Mouse (Mus musculus) hindbrain, postnatal 0 days (tissue): Measurements from ENCODE around the gene Dhx38. TPM values are rescaled to one million over a fixed set of nuclear protein-coding genes. Genes with fewer than 3 reads are reported as not detected.

ENCODE experiments used
- ATAC-seq: fragments of 200-750 bp; cut with Nextera tagmentation; 2 replicates; pipeline ENCODE4 v1.8.0; 2017; ENCODE audit warnings: mild to moderate bottlenecking, moderate TSS enrichment, moderate library complexity
- DNase-seq: peaks from one replicate; pipeline ENCODE4 v3.0.0-alpha.2; 2015; ENCODE audit warnings: low spot score
- H3K27ac ChIP-seq: fragments of 300-500 bp; sonication (generic); 2 replicates; pipeline ENCODE4 v1.5.1; 2014; ENCODE audit warnings: mild to moderate bottlenecking
- H3K27me3 ChIP-seq: fragments of 300-500 bp; sonication (generic); 2 replicates; pipeline ENCODE4 v1.6.1; 2014; ENCODE audit warnings: low read length, mixed read lengths; ENCODE audit not compliant: insufficient read depth
- H3K36me3 ChIP-seq: fragments of 300-500 bp; sonication (generic); 2 replicates; pipeline ENCODE4 v1.6.1; 2014; ENCODE audit warnings: low read length, mixed read lengths; ENCODE audit not compliant: insufficient read depth
- H3K4me1 ChIP-seq: fragments of 300-500 bp; sonication (generic); 2 replicates; pipeline ENCODE4 v1.6.1; 2014; ENCODE audit warnings: antibody characterized with exemption, low read length, mixed read lengths; ENCODE audit not compliant: insufficient read depth
- H3K4me2 ChIP-seq: fragments of 300-500 bp; sonication (generic); 2 replicates; pipeline ENCODE4 v1.6.1; 2014; ENCODE audit warnings: low read depth, mild to moderate bottlenecking, low read length, moderate library complexity, mixed read lengths
- H3K4me3 ChIP-seq: fragments of 300-500 bp; sonication (generic); 2 replicates; pipeline ENCODE4 v1.5.1; 2014; ENCODE audit warnings: low read length
- H3K9ac ChIP-seq: fragments of 300-500 bp; sonication (generic); replicated peaks from 2 replicates; pipeline ENCODE4 v1.6.1; 2014; ENCODE audit warnings: mild to moderate bottlenecking, low read length, moderate library complexity, mixed read lengths
- H3K9me3 ChIP-seq: fragments of 300-500 bp; sonication (generic); 2 replicates; pipeline ENCODE4 v1.6.1; 2016; ENCODE audit warnings: low read length, mixed read lengths
- CTCF ChIP-seq: IDR thresholded peaks from 2 replicates; pipeline ENCODE4 v1.5.1; 2016; ENCODE audit warnings: antibody characterized with exemption, control low read depth, low read depth
- WGBS: fragments of 180-500 bp; shearing (Covaris S2); extraction: QIAGEN DNeasy Blood & Tissue Kit; methylation state at CpG from one replicate; pipeline ENCODE4 v1.1.7; 2014; 5-methylcytosine and 5-hydroxymethylcytosine counted together
- polyA plus RNA-seq: library from polyadenylated mRNA; unstranded; fragments of >200 nt; fragmentation: Nextera tagmentation; extraction: Ambion mirVana; gene quantifications from 2 replicates; pipeline ENCODE4 v1.2.1, GENCODE M21; 2015
- total RNA-seq: library from RNA; depleted of rRNA; stranded (reverse); fragments of >200 nt; gene quantifications from 2 replicates; pipeline ENCODE4 v1.2.3, GENCODE M21; 2014; rRNA removed

Gene Dhx38
- total RNA-seq (20.5 and 24.2 TPM in 2 replicates), polyA plus RNA-seq (11.9 and 13.7 TPM in 2 replicates)

DNA sequence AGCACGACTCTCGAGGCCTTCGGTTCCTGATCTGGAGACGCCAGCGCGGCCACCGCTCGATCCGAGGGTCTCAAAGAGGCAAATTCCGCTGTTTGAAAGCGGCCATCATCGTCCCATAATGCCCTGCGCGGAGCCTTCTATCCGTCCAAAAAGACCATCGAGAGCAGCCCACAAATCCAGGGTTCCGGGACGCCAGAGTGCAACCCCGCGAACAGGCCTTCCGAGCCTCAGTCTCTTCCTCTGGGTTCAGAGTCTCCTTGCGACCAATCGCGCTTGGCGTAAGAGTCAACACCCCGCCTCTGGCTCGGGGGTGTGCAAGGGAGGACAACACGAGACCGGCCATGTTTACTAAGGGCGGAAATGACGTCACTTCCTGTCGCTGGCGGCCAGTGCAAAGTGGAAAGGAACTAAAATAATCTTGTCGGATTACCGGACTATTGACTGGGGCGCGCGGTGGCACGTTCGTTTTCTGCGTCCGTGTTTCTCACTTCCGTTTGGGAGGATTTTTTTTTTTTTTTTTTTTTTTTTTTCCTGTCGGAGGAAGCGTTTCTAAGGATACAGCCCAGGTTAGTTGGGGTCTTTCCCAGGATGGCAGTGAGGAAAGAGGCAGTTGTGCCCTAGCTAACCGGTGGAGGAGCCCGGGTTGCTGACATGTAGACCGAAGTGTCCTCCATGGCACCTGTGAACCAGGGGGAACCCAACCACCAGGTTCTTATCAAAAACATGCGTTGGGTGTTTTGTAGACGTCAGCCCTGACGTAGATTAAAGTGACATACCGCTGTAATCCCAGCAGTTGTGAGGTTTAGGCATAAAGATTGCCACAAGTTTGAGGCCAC, at the start of gene Dhx38, which contains the start of gene Txnl4b:
Gene Dhx38, minus strand, starts transcription at position 364 of the 836 bp plus-strand sequence.
Gene Txnl4b, plus strand, starts transcription at position 395 of the 836 bp plus-strand sequence.
- no peak for TF ChIP-seq CTCF
- DNase-seq, result peak; percentile 100
- Histone ChIP-seq H3K4me3 (peak within 1 kb of the TSS; percentile 91), H3K27ac (peak within 1 kb of the TSS; percentile 91), H3K4me1 (no peaks in the 10 kb centered on the region), H3K4me2 (peak within 1 kb of the TSS; percentile 93), H3K27me3 (no peaks in the 10 kb centered on the region), H3K9ac (peak within 1 kb of the TSS; percentile 92), H3K9me3 (no peaks in the 10 kb centered on the region), H3K36me3 (peaks cover 19% of the 10 kb centered on the region)
- ATAC-seq, result peak; percentile 100
- WGBS, result under 1% methylated on average over 52 of the region's 52 CpGs

DNA sequence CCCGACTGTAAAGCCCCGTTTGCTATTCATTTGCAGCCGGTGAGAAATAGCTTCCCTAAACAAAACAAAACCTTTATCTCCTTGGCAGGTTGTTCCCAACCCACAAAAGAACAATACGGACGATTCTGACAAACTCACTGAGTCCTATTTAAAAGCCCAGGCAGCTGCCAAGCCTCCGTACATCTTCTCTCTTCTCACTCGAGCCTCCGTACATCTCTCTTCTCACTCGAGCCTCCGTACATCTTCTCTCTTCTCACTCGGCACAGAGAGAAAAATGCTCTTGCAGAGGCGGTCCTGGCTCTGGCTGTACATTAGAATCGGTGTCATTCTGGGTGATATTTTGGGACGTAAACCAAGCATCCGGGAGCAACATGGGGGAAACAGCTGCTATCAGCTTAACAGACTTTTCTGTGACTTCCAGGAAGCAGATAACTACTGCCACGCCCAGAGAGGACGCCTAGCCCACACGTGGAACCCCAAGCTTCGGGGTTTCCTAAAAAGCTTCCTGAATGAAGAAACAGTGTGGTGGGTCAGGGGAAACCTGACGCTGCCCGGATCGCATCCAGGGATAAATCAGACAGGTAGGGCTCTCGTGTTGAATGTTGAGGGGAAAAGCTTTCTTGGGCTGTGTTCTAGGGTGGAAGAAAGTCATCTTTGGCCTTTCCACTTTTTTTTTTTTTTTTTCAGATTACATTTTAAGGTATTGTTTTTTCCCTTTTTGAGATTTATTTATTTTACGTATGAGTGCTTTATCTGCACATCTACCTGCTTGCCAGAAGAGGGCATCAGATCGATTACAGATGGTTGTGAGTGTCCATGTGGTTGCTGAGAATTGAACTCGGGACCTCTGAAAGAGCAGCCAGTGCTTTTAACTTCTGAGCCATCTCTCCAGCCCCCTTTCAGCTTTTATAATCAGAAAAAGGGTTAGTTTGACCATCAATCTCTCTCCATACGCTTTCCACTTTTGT, 48.9 kb upstream of the Dhx38 start, which contains the start of gene Pkd1l3:
Gene Pkd1l3, plus strand, starts transcription at position 275 of the 968 bp plus-strand sequence.
- Histone ChIP-seq H3K27ac (no peak within 1 kb of the TSS), H3K4me2 (peak within 1 kb of the TSS; percentile 0; the same call in 1 of the 2 replicates), H3K9me3 (no peaks in the 10 kb centered on the region), H3K27me3 (no peaks in the 10 kb centered on the region), H3K4me3 (no peak within 1 kb of the TSS), H3K4me1 (no peaks in the 10 kb centered on the region), H3K36me3 (no peaks in the 10 kb centered on the region), H3K9ac (no peak within 1 kb of the TSS)
- TF ChIP-seq CTCF, result peak; percentile 14; the same call in 1 of the 2 replicates
- 57% methylated on average over 27 of the region's 27 CpGs for WGBS
- DNase-seq (no peak), ATAC-seq (no peak)

DNA sequence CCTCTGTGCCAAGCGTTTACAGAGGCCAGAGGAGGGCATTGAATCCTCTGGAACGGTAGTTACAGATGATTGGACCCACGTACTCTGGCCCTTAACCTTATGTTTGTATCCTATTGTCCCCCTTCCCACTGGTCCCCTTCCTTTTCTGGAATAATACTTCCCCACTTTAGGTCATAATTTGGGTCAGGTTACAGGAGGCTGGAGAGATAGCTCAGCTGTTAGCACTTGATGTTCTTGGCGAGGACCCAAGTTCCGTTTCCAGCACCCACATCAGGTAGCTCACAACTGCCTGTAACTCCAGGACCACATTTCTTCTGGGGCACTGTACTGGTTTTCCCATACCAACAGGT, 43.5 kb upstream of the Dhx38 start:
- WGBS, result 19% methylated on average over 5 of the region's 5 CpGs
- H3K4me3 ChIP-seq, result peak overlapping the region; percentile 63
- peak overlapping the region; percentile 71; the same call in 1 of the 2 replicates for H3K9ac ChIP-seq
- no peak for TF ChIP-seq CTCF
- DNase-seq (no peak), ATAC-seq (no peak)
- H3K9me3 ChIP-seq, result no peaks in the 10 kb centered on the region
- H3K4me2 ChIP-seq, result peak overlapping the region; percentile 96
- no peaks in the 10 kb centered on the region for H3K27me3 ChIP-seq
- peaks cover under 1% of the 10 kb centered on the region; the same call in 1 of the 2 replicates for H3K36me3 ChIP-seq
- peak overlapping the region; percentile 98 for H3K27ac ChIP-seq
- peaks cover 10% of the 10 kb centered on the region; the same call in 1 of the 2 replicates for H3K4me1 ChIP-seq

DNA sequence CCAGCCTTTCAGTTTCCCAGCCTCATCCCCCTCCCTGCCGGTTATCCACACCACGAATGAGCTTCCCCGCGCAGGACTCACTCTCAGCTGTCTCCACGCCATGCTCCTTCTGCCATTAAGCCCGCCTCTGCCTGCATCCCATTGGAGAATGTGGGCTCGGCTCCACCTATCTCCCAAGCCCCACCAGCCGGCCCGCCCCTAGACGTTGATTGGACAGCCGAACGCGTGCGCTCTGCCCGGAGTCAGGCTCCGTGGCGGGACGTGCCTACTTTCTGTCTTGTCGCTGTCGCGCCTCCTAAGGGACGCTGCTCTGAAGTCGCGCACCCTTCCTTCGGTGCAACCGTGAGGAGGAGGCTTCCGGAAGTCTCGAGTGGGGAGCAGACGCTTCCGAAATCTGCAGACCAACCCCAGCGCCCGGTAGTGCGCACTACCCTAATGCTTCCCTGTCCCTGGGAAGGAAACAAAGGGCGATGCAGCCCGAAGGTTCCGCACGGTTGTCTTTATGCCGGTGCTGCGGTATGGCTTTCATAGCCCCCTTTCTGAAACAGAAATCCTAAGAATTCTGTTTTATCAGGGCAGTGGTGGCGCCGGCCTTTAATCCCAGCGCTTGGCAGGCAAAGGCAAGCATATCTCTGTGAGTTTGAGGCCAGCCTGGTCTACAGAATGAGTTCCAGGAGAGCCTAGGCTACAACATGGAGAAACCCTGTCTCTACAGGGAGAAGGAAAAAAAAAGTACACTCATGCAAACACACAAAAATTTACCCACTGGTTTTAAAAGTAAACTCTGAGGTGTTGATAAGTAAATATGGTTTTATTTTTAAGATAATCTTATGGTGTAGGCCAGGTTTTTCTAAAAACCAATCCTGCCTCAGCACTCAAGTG, 42.9 kb upstream of the Dhx38 start, which contains the start of gene Dhodh:
Gene Dhodh, minus strand, starts transcription at position 403 of the 882 bp plus-strand sequence.
- peak; percentile 63 for TF ChIP-seq CTCF
- H3K9ac ChIP-seq, result peak within 1 kb of the TSS; percentile 71
- DNase-seq, result peak; percentile 99
- under 1% methylated on average over 42 of the region's 42 CpGs for WGBS
- peak within 1 kb of the TSS; percentile 63 for H3K4me3 ChIP-seq
- no peaks in the 10 kb centered on the region for H3K27me3 ChIP-seq
- peak; percentile 99 for ATAC-seq
- peaks cover 6% of the 10 kb centered on the region for H3K36me3 ChIP-seq
- peak within 1 kb of the TSS; percentile 96 for H3K4me2 ChIP-seq
- peak within 1 kb of the TSS; percentile 98 for H3K27ac ChIP-seq
- H3K9me3 ChIP-seq, result no peaks in the 10 kb centered on the region
- H3K4me1 ChIP-seq, result peaks cover 10% of the 10 kb centered on the region; the same call in 1 of the 2 replicates

DNA sequence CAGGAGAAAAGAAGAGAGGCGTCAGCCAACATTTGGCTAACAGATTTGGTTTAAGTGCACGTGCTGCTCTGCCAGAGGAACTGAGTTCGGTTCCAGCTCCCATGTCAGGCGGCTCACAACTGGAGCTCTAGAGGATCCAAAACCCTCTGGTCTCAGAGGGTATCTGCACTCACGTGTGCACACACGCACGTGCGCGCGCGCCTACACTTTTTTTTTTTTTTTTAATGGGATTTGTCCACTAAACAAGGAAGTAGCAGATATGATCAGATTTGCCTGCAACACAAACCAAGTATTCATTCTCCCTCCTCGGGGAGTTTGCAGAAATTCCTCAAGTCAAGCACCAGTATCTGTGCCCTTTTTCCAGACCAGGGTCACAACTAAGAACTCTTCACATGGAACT, 42.0 kb upstream of the Dhx38 start:
- Histone ChIP-seq H3K4me2 (peak overlapping the region; percentile 96), H3K4me3 (peak overlapping the region; percentile 63), H3K27ac (no peak overlapping the region), H3K9me3 (no peaks in the 10 kb centered on the region), H3K36me3 (peaks cover 15% of the 10 kb centered on the region), H3K4me1 (peaks cover 10% of the 10 kb centered on the region; the same call in 1 of the 2 replicates), H3K27me3 (no peaks in the 10 kb centered on the region), H3K9ac (peak overlapping the region; percentile 71)
- DNase-seq (peak; percentile 3), ATAC-seq (no peak)
- 10% methylated on average over 12 of the region's 12 CpGs for WGBS
- TF ChIP-seq CTCF, result no peak
